Mouse (Mus musculus): Measurements from ENCODE around the gene Ncoa4. TPM values are rescaled to one million over a fixed set of nuclear protein-coding genes. Genes with fewer than 3 reads are reported as not detected.
"Not testable (repeated sequence)": the region's sequence is repeated elsewhere in the genome, so short reads cannot be mapped to it uniquely, and the experiment has no call there.

Gene Ncoa4
- polyA plus RNA-seq (2014; fragmentation: Nextera tagmentation; extraction: Ambion mirVana): 145 and 157 TPM in 2 replicates

- ATAC-seq (replicated peaks; ENCODE audit: insufficient number of reproducible peaks, low FRiP score, low TSS enrichment): peak; percentile 94
Observed at GRCm38 (mm10) chr14:32159690-32160246, at the start of gene Ncoa4. Gene Ncoa4 (plus strand): TSS chr14:32159865.

GRCm38 (mm10) chr14:32112124-32112523 is 47.5 kb upstream of the Ncoa4 start:
- not testable (repeated sequence) for H3K27ac ChIP-seq (ENCODE audit: low read depth, low read length); H3K9me3 ChIP-seq (replicated peaks; ENCODE audit: control insufficient read depth, low read length); H3K27me3 ChIP-seq (ENCODE audit: control insufficient read depth, insufficient read depth, low read length); H3K4me3 ChIP-seq (ENCODE audit: low read depth, low read length); H3K9ac ChIP-seq (ENCODE audit: low read depth, low read length); ATAC-seq (replicated peaks; ENCODE audit: insufficient number of reproducible peaks, low FRiP score, low TSS enrichment); H3K4me1 ChIP-seq (ENCODE audit: control insufficient read depth, insufficient read depth, low read length); H3K36me3 ChIP-seq (ENCODE audit: control insufficient read depth, insufficient read depth, low read length); H3K4me2 ChIP-seq
- 89% methylated on average over 10 of the region's 10 CpGs for WGBS (ENCODE audit: insufficient replicate concordance)

More at GRCm38 (mm10) chr14:32159690-32160246, at the start of gene Ncoa4:
- Histone ChIP-seq H3K4me2 (peak within 1 kb of the TSS; percentile 96), H3K4me3 (ENCODE audit: low read depth, low read length) (peak within 1 kb of the TSS; percentile 92), H3K9ac (ENCODE audit: low read depth, low read length) (peak within 1 kb of the TSS; percentile 98), H3K9me3 (replicated peaks; ENCODE audit: control insufficient read depth, low read length) (no peaks in the 10 kb centered on the region), H3K27me3 (ENCODE audit: control insufficient read depth, insufficient read depth, low read length) (no peaks in the 10 kb centered on the region), H3K27ac (ENCODE audit: low read depth, low read length) (peak within 1 kb of the TSS; percentile 93), H3K36me3 (ENCODE audit: control insufficient read depth, insufficient read depth, low read length) (no peaks in the 10 kb centered on the region), H3K4me1 (ENCODE audit: control insufficient read depth, insufficient read depth, low read length) (peaks cover 15% of the 10 kb centered on the region)
- WGBS (ENCODE audit: insufficient replicate concordance): 0% methylated on average over 40 of the region's 40 CpGs

DNA sequence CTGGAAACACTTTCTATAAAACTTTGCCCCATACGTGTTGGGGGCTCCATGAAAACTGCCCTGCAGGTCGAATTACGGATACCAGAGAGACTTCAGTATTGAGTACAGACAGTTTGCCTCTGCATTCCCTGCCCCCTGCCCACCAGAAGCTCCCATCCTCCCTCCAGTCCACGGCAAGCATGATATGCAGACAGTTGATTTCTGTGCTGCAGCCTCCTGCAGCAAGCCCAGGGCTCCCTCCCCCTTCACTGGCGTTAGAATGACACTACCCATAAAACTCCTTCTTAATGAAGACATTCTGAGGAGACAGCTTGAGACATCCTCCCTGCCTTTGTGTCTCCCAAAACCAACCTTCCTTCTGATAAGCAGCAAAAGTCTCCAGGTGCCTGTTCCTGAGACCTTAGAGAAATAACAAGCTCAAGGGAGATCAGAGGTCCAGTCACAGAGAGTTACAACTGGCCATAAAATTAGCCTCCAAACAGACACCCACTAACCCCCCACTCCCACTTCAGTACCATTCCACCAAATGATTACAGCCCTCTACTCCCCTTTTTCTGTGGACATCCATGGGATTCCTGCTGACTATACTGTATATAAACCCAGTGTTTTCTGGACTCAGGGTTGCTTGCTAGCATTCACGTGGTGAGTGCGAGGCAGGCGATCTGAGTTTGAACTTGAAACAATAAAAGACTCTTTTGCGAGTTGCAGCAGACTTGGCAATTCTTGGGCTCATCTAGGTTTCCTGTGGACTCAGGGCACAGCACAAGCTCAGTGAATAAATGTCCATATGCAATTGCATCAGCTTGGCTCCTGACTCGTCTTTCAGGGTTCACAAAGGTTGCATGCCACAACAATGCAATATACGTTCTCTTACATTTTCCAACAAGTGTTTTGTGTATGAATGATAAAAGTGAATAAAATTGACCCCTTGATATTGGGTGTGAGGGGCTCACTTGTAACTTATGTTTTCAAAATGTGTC is 38.4 kb upstream of the Ncoa4 start:
- Histone ChIP-seq H3K4me2 (no peak overlapping the region), H3K27ac (ENCODE audit: low read depth, low read length) (no peak overlapping the region), H3K9ac (ENCODE audit: low read depth, low read length) (no peak overlapping the region), H3K4me3 (ENCODE audit: low read depth, low read length) (no peak overlapping the region), H3K27me3 (ENCODE audit: control insufficient read depth, insufficient read depth, low read length) (no peaks in the 10 kb centered on the region), H3K9me3 (replicated peaks; ENCODE audit: control insufficient read depth, low read length) (no peaks in the 10 kb centered on the region), H3K36me3 (ENCODE audit: control insufficient read depth, insufficient read depth, low read length) (no peaks in the 10 kb centered on the region), H3K4me1 (ENCODE audit: control insufficient read depth, insufficient read depth, low read length) (no peaks in the 10 kb centered on the region)
- no peak for ATAC-seq (replicated peaks; ENCODE audit: insufficient number of reproducible peaks, low FRiP score, low TSS enrichment)
- WGBS (ENCODE audit: insufficient replicate concordance): 67% methylated on average over 11 of the region's 11 CpGs

- ATAC-seq (replicated peaks; ENCODE audit: insufficient number of reproducible peaks, low FRiP score, low TSS enrichment): no peak
- no peaks in the 10 kb centered on the region for H3K27me3 ChIP-seq (ENCODE audit: control insufficient read depth, insufficient read depth, low read length)
Observed at GRCm38 (mm10) chr14:32121920-32122315, 37.7 kb upstream of the Ncoa4 start.

DNA sequence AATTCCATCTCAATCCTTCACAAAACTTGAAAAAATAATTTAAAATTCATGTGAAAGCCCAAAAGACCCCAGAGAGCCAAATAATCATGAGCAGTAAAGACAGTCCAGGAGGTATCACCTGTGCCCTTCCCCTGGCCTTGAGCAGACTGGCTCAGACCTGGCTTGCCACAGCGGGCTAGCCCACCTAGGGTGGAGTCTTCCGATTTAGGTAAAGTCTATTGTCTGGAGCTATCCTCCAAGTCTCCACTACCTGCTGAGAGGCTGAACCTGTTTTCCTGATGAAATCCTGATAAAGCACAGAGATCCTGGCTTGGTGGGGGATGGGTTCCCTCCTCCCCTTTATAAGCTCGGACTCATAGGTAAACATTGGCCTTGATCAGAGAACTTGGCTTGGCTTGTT is 35.4 kb upstream of the Ncoa4 start:
- 61% methylated on average over 3 of the region's 3 CpGs for WGBS (ENCODE audit: insufficient replicate concordance)
- H3K9me3 ChIP-seq (replicated peaks; ENCODE audit: control insufficient read depth, low read length): no peaks in the 10 kb centered on the region

More at GRCm38 (mm10) chr14:32121920-32122315, 37.7 kb upstream of the Ncoa4 start:
- Histone ChIP-seq H3K9me3 (replicated peaks; ENCODE audit: control insufficient read depth, low read length) (no peaks in the 10 kb centered on the region), H3K9ac (ENCODE audit: low read depth, low read length) (no peak overlapping the region), H3K4me3 (ENCODE audit: low read depth, low read length) (no peak overlapping the region), H3K36me3 (ENCODE audit: control insufficient read depth, insufficient read depth, low read length) (no peaks in the 10 kb centered on the region), H3K4me1 (ENCODE audit: control insufficient read depth, insufficient read depth, low read length) (no peaks in the 10 kb centered on the region), H3K27ac (ENCODE audit: low read depth, low read length) (no peak overlapping the region), H3K4me2 (no peak overlapping the region)
- WGBS (ENCODE audit: insufficient replicate concordance): 45% methylated on average over 2 of the region's 2 CpGs

GRCm38 (mm10) chr14:32125256-32125655 is 34.4 kb upstream of the Ncoa4 start:
- H3K4me1 ChIP-seq (ENCODE audit: control insufficient read depth, insufficient read depth, low read length); H3K4me2 ChIP-seq; H3K4me3 ChIP-seq (ENCODE audit: low read depth, low read length); H3K9ac ChIP-seq (ENCODE audit: low read depth, low read length); ATAC-seq (replicated peaks; ENCODE audit: insufficient number of reproducible peaks, low FRiP score, low TSS enrichment); H3K27me3 ChIP-seq (ENCODE audit: control insufficient read depth, insufficient read depth, low read length); H3K36me3 ChIP-seq (ENCODE audit: control insufficient read depth, insufficient read depth, low read length); H3K9me3 ChIP-seq (replicated peaks; ENCODE audit: control insufficient read depth, low read length); H3K27ac ChIP-seq (ENCODE audit: low read depth, low read length): not testable (repeated sequence)
- WGBS (ENCODE audit: insufficient replicate concordance): 76% methylated on average over 5 of the region's 5 CpGs

More for the DNA sequence above, 35.4 kb upstream of the Ncoa4 start:
- H3K4me2 ChIP-seq: no peak overlapping the region
- H3K36me3 ChIP-seq (ENCODE audit: control insufficient read depth, insufficient read depth, low read length): no peaks in the 10 kb centered on the region
- no peak overlapping the region for H3K4me3 ChIP-seq (ENCODE audit: low read depth, low read length)
- H3K27ac ChIP-seq (ENCODE audit: low read depth, low read length): no peak overlapping the region
- no peak overlapping the region for H3K9ac ChIP-seq (ENCODE audit: low read depth, low read length)
- H3K4me1 ChIP-seq (ENCODE audit: control insufficient read depth, insufficient read depth, low read length): no peaks in the 10 kb centered on the region
- ATAC-seq (replicated peaks; ENCODE audit: insufficient number of reproducible peaks, low FRiP score, low TSS enrichment): no peak
- H3K27me3 ChIP-seq (ENCODE audit: control insufficient read depth, insufficient read depth, low read length): no peaks in the 10 kb centered on the region

DNA sequence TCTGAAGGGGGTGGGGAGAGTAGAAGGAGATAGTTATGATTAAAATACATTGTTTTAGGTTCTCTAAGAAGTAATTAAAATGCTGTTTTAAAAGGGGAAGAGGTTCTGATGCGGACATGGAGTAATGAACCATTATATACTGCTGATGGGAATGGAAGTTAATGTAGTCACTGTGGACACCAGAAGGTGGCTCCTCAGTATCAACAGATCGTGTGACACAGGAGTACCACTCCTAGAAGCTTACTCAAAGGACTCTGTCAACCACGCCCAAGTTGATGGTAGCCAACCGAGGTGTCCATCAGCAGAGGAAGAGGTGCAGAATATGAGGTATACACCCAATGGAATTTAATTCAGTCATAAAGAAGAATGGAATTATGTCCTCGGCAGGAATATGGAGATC is 31.3 kb upstream of the Ncoa4 start:
- H3K4me1 ChIP-seq (ENCODE audit: control insufficient read depth, insufficient read depth, low read length): peaks cover 2% of the 10 kb centered on the region; the same call in 1 of the 2 replicates
- H3K9ac ChIP-seq (ENCODE audit: low read depth, low read length): no peak overlapping the region
- H3K27ac ChIP-seq (ENCODE audit: low read depth, low read length): no peak overlapping the region
- no peaks in the 10 kb centered on the region for H3K27me3 ChIP-seq (ENCODE audit: control insufficient read depth, insufficient read depth, low read length)
- no peaks in the 10 kb centered on the region for H3K36me3 ChIP-seq (ENCODE audit: control insufficient read depth, insufficient read depth, low read length)
- no peaks in the 10 kb centered on the region for H3K9me3 ChIP-seq (replicated peaks; ENCODE audit: control insufficient read depth, low read length)
- no peak overlapping the region for H3K4me3 ChIP-seq (ENCODE audit: low read depth, low read length)
- H3K4me2 ChIP-seq: no peak overlapping the region
- 67% methylated on average over 5 of the region's 5 CpGs for WGBS (ENCODE audit: insufficient replicate concordance)
- no peak for ATAC-seq (replicated peaks; ENCODE audit: insufficient number of reproducible peaks, low FRiP score, low TSS enrichment)

DNA sequence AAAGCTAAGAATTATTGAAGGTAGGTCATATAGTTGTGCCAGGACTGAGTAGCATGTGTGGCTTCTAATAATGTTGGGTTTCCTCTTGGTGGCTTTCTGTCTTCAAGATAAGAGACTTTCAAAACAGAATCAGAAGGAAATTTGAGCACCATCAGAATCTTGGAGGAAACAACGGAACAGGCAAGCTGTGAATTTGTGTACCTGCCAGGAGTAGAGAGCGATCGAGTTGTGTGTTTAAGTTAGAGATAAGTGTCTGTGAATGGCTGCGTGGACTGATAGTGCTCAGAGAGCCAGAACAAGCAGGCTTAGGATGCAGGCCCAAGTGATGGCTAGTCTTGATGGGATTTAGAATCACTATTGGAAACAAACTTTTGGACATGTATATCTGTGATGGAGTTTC is 27.8 kb upstream of the Ncoa4 start:
- Histone ChIP-seq H3K4me1 (ENCODE audit: control insufficient read depth, insufficient read depth, low read length) (peaks cover 18% of the 10 kb centered on the region), H3K27ac (ENCODE audit: low read depth, low read length) (no peak overlapping the region), H3K4me3 (ENCODE audit: low read depth, low read length) (no peak overlapping the region), H3K36me3 (ENCODE audit: control insufficient read depth, insufficient read depth, low read length) (no peaks in the 10 kb centered on the region), H3K4me2 (no peak overlapping the region), H3K9ac (ENCODE audit: low read depth, low read length) (no peak overlapping the region), H3K9me3 (replicated peaks; ENCODE audit: control insufficient read depth, low read length) (no peaks in the 10 kb centered on the region), H3K27me3 (ENCODE audit: control insufficient read depth, insufficient read depth, low read length) (no peaks in the 10 kb centered on the region)
- no peak for ATAC-seq (replicated peaks; ENCODE audit: insufficient number of reproducible peaks, low FRiP score, low TSS enrichment)
- 21% methylated on average over 4 of the region's 4 CpGs for WGBS (ENCODE audit: insufficient replicate concordance)

Data from heart, embryonic 11.5 days (tissue).